Mouse (Mus musculus): ENCODE results near the gene Vmn1r49. TPM values are rescaled to one million over a fixed set of nuclear protein-coding genes. Genes with fewer than 3 reads are reported as not detected.
"Not testable (repeated sequence)": the region's sequence is repeated elsewhere in the genome, so short reads cannot be mapped to it uniquely, and the experiment has no call there.

The Vmn1r49 gene
- polyA plus RNA-seq (2015; fragmentation: Nextera tagmentation; extraction: Ambion mirVana), result not detected in 2 replicates

- Histone ChIP-seq H3K27me3 (no peaks in the 10 kb centered on the region), H3K4me2 (no peak within 1 kb of the TSS), H3K4me3 (no peak within 1 kb of the TSS), H3K4me1 (no peaks in the 10 kb centered on the region), H3K27ac (no peak within 1 kb of the TSS), H3K36me3 (ENCODE audit: poor library complexity, severe bottlenecking) (no peaks in the 10 kb centered on the region), H3K9ac (no peak within 1 kb of the TSS), H3K9me3 (replicated peaks) (peaks cover 22% of the 10 kb centered on the region)
- ATAC-seq, result no peak
- 81% methylated on average over 4 of the region's 4 CpGs for WGBS
Measured at GRCm38 (mm10) chr6:90078406-90078805, at the start of gene Vmn1r49. Vmn1r49 (minus strand) TSS chr6:90078506.

GRCm38 (mm10) chr6:90122296-90122695, 44.0 kb upstream of the Vmn1r49 start, which contains the start of gene Vmn1r51:
Vmn1r51 (plus strand) TSS chr6:90122596.
- ATAC-seq; H3K9ac ChIP-seq; H3K36me3 ChIP-seq (ENCODE audit: poor library complexity, severe bottlenecking); H3K27ac ChIP-seq; H3K4me2 ChIP-seq; H3K4me3 ChIP-seq; H3K27me3 ChIP-seq; H3K4me1 ChIP-seq: not testable (repeated sequence)
- peaks cover 11% of the 10 kb centered on the region; the same call in 1 of the 2 replicates for H3K9me3 ChIP-seq (replicated peaks)
- WGBS, result 87% methylated on average over 1 of the region's 1 CpGs

GRCm38 (mm10) chr6:90101130-90101529, 22.8 kb upstream of the Vmn1r49 start, which contains the start of gene Vmn1r50:
Vmn1r50 (plus strand) TSS chr6:90101430.
- no peak within 1 kb of the TSS for H3K9ac ChIP-seq
- no peaks in the 10 kb centered on the region for H3K4me1 ChIP-seq
- H3K27me3 ChIP-seq, result no peaks in the 10 kb centered on the region
- H3K36me3 ChIP-seq (ENCODE audit: poor library complexity, severe bottlenecking), result no peaks in the 10 kb centered on the region
- H3K27ac ChIP-seq, result no peak within 1 kb of the TSS
- 59% methylated on average over 2 of the region's 2 CpGs for WGBS
- no peak within 1 kb of the TSS for H3K4me3 ChIP-seq
- ATAC-seq, result no peak
- H3K4me2 ChIP-seq, result no peak within 1 kb of the TSS
- H3K9me3 ChIP-seq (replicated peaks), result peaks cover 22% of the 10 kb centered on the region

GRCm38 (mm10) chr6:90100566-90100965, 22.3 kb upstream of the Vmn1r49 start:
- Histone ChIP-seq H3K4me1 (no peaks in the 10 kb centered on the region), H3K36me3 (ENCODE audit: poor library complexity, severe bottlenecking) (no peaks in the 10 kb centered on the region), H3K4me2 (no peak overlapping the region), H3K9me3 (replicated peaks) (peaks cover 22% of the 10 kb centered on the region), H3K9ac (no peak overlapping the region), H3K27ac (no peak overlapping the region), H3K27me3 (no peaks in the 10 kb centered on the region), H3K4me3 (no peak overlapping the region)
- 91% methylated on average over 2 of the region's 2 CpGs for WGBS
- ATAC-seq, result no peak

- not testable (repeated sequence) for H3K4me3 ChIP-seq; H3K36me3 ChIP-seq (ENCODE audit: poor library complexity, severe bottlenecking); H3K27ac ChIP-seq; ATAC-seq; H3K27me3 ChIP-seq; H3K9ac ChIP-seq; H3K4me1 ChIP-seq; H3K4me2 ChIP-seq; H3K9me3 ChIP-seq (replicated peaks)
- WGBS, result no CpG with 5 or more reads among the region's 2 CpGs
Measured at GRCm38 (mm10) chr6:90036741-90037140, 41.6 kb downstream of the Vmn1r49 start, which contains the start of gene Vmn1r48. Vmn1r48 (minus strand) TSS chr6:90036841.

Other genes starting within 250 kb of the Vmn1r49 start
- gene Vmn1r42, start 202.1 kb downstream of the Vmn1r49 start, polyA plus RNA-seq (2015; fragmentation: Nextera tagmentation; extraction: Ambion mirVana), result not detected in 2 replicates
- gene Vmn1r43, start 202.1 kb downstream of the Vmn1r49 start, polyA plus RNA-seq (2015; fragmentation: Nextera tagmentation; extraction: Ambion mirVana), result not detected in 2 replicates
- gene Vmn1r44, start 194.8 kb downstream of the Vmn1r49 start, polyA plus RNA-seq (2015; fragmentation: Nextera tagmentation; extraction: Ambion mirVana), result not detected in 2 replicates
- gene Vmn1r45, start 137.9 kb downstream of the Vmn1r49 start, polyA plus RNA-seq (2015; fragmentation: Nextera tagmentation; extraction: Ambion mirVana), result not detected in 2 replicates
- not detected in 2 replicates for gene Vmn1r46, start 109.2 kb downstream of the Vmn1r49 start, polyA plus RNA-seq (2015; fragmentation: Nextera tagmentation; extraction: Ambion mirVana)
- not detected in 2 replicates for gene Vmn1r47, start 62.4 kb downstream of the Vmn1r49 start, polyA plus RNA-seq (2015; fragmentation: Nextera tagmentation; extraction: Ambion mirVana)
- not detected in 2 replicates for gene Vmn1r48, start 41.7 kb downstream of the Vmn1r49 start, polyA plus RNA-seq (2015; fragmentation: Nextera tagmentation; extraction: Ambion mirVana)
- not detected in 2 replicates for gene Vmn1r50, start 22.9 kb upstream of the Vmn1r49 start, polyA plus RNA-seq (2015; fragmentation: Nextera tagmentation; extraction: Ambion mirVana)
- not detected in 2 replicates for gene Vmn1r51, start 44.1 kb upstream of the Vmn1r49 start, polyA plus RNA-seq (2015; fragmentation: Nextera tagmentation; extraction: Ambion mirVana)
- not detected in 2 replicates for gene Vmn1r52, start 96.3 kb upstream of the Vmn1r49 start, polyA plus RNA-seq (2015; fragmentation: Nextera tagmentation; extraction: Ambion mirVana)
- not detected in 2 replicates for gene V1ra8, start 124.3 kb upstream of the Vmn1r49 start, polyA plus RNA-seq (2015; fragmentation: Nextera tagmentation; extraction: Ambion mirVana)
- gene Vmn1r53, start 145.9 kb upstream of the Vmn1r49 start, polyA plus RNA-seq (2015; fragmentation: Nextera tagmentation; extraction: Ambion mirVana), result not detected in 2 replicates
- not detected in 2 replicates for gene Vmn1r54, start 167.8 kb upstream of the Vmn1r49 start, polyA plus RNA-seq (2015; fragmentation: Nextera tagmentation; extraction: Ambion mirVana)
- not detected in 2 replicates for gene BC048671, start 222.7 kb upstream of the Vmn1r49 start, polyA plus RNA-seq (2015; fragmentation: Nextera tagmentation; extraction: Ambion mirVana)
- gene Chst13, start 246.7 kb upstream of the Vmn1r49 start, polyA plus RNA-seq (2015; fragmentation: Nextera tagmentation; extraction: Ambion mirVana), result 0.18 TPM in 1 of 2 replicates, not detected in the other

Data from forebrain, embryonic 13.5 days (tissue).